Mouse (Mus musculus) olfactory bulb, adult 2 months (tissue): ENCODE measurements around the gene Gucy1b1.

Experiments
- CTCF ChIP-seq: fragments of 200-500 bp; IDR thresholded peaks from 2 replicates; pipeline ENCODE4 v1.5.1; 2012; ENCODE audit warnings: low read depth, mild to moderate bottlenecking, low read length, moderate library complexity; ENCODE audit not compliant: insufficient read depth
- POLR2A ChIP-seq: fragments of 200-500 bp; IDR thresholded peaks from 2 replicates; pipeline ENCODE4 v1.6.1; 2012; ENCODE audit warnings: mild to moderate bottlenecking, low read depth, low read length, moderate library complexity; ENCODE audit not compliant: insufficient read depth

GRCm38 (mm10) chr3:82029229-82029628 lies 45.3 kb downstream of the Gucy1b1 start:
- no peak for TF ChIP-seq CTCF
- no peak for TF ChIP-seq POLR2A
